Comparison of ENCODE assay signal across 8 mouse cellular contexts in genomic region chr11:59202081-59202995, GRCm38 (mm10). TPM values are rescaled to one million over a fixed set of nuclear protein-coding genes. Genes with fewer than 3 reads are reported as not detected.
DNase-seq lines count a peak whose midpoint lies in the region; ATAC-seq and TF ChIP-seq lines count a peak whose summit lies in the region.

Mrpl55 (plus strand) TSS chr11:59202486.

- H3K4me2 ChIP-seq in embryonic facial prominence, embryonic 14.5 days (ENCODE audit: low read depth, low read length) = peak within 1 kb of the TSS; percentile 95
- H3K4me2 ChIP-seq in kidney, embryonic 14.5 days (replicated peaks; ENCODE audit: low read depth, low read length) = peak within 1 kb of the TSS; percentile 86
- peak within 1 kb of the TSS; percentile 83 for H3K4me2 ChIP-seq in myocyte (ENCODE audit: low read depth)

- H3ac ChIP-seq in myocyte (ENCODE audit: control insufficient read depth, insufficient read length) = no peak within 1 kb of the TSS

- H3K27ac ChIP-seq in embryonic facial prominence, embryonic 14.5 days (replicated peaks; ENCODE audit: low read depth, low read length) = peak within 1 kb of the TSS; percentile 68
- H3K27ac ChIP-seq in kidney, embryonic 14.5 days (ENCODE audit: low read depth, low read length) = peak within 1 kb of the TSS; percentile 60; the same call in 1 of the 2 replicates
- H3K27ac ChIP-seq in liver, adult 2 months (replicated peaks; ENCODE audit: insufficient read depth, low read depth, low read length) = peak within 1 kb of the TSS; percentile 61

- H3K79me2 ChIP-seq in liver, adult 2 months (ENCODE audit: control insufficient read depth, insufficient read depth, low read length) = peaks cover 10% of the 10 kb centered on the region; the same call in 1 of the 2 replicates
- H3K79me2 ChIP-seq in myocyte (ENCODE audit: control insufficient read depth, insufficient read depth) = peaks cover 5% of the 10 kb centered on the region

- TF ChIP-seq CTCF in liver, adult 2 months (IDR thresholded peaks at IDR 0.05; ENCODE audit: low read depth, low read length) = no peak

- no peaks in the 10 kb centered on the region for H3K27me3 ChIP-seq in embryonic facial prominence, embryonic 14.5 days (replicated peaks; ENCODE audit: control insufficient read depth, insufficient read depth, low read length)
- no peaks in the 10 kb centered on the region for H3K27me3 ChIP-seq in kidney, embryonic 14.5 days (ENCODE audit: control insufficient read depth, insufficient read depth, low read length)
- H3K27me3 ChIP-seq in liver, adult 2 months (ENCODE audit: control insufficient read depth, insufficient read depth, low read length) = no peaks in the 10 kb centered on the region
- H3K27me3 ChIP-seq in myocyte (ENCODE audit: control insufficient read depth, insufficient read depth, insufficient read length) = no peaks in the 10 kb centered on the region
- no peaks in the 10 kb centered on the region for H3K27me3 ChIP-seq in splenic B cell, adult 2 months (ENCODE audit: control insufficient read depth, insufficient read depth, low read length, poor library complexity, severe bottlenecking)

- under 1% methylated on average over 62 of the region's 63 CpGs for WGBS in embryonic facial prominence, embryonic 14.5 days
- WGBS in kidney, embryonic 14.5 days = under 1% methylated on average over 63 of the region's 63 CpGs
- WGBS in liver, adult 2 months = under 1% methylated on average over 63 of the region's 63 CpGs

- DNase-seq in 416B (ENCODE audit: low read depth) = peak; percentile 94
- DNase-seq in adrenal gland, postnatal 4 days (ENCODE audit: low spot score in 2 of 2) = peak; percentile 89 to 90
- DNase-seq in embryonic facial prominence, embryonic 14.5 days (ENCODE audit: low spot score) = peak; percentile 97
- peak; percentile 90 for DNase-seq in heart, adult 8-10 months (ENCODE audit: low spot score)
- peak; percentile 90 for DNase-seq in liver, adult 2 months (ENCODE audit: extremely low read depth, low read depth, low spot score)
- peak; percentile 95 for DNase-seq in splenic B cell, adult 2 months (ENCODE audit: low read depth, low spot score)

- H3K36me3 ChIP-seq in embryonic facial prominence, embryonic 14.5 days (ENCODE audit: control insufficient read depth, insufficient read depth, low read length) = peaks cover 28% of the 10 kb centered on the region
- H3K36me3 ChIP-seq in kidney, embryonic 14.5 days (ENCODE audit: control insufficient read depth, insufficient read depth, low read length) = peaks cover 17% of the 10 kb centered on the region
- peaks cover 8% of the 10 kb centered on the region; the same call in 1 of the 2 replicates for H3K36me3 ChIP-seq in liver, adult 2 months (ENCODE audit: control insufficient read depth, insufficient read depth, low read length)
- H3K36me3 ChIP-seq in myocyte (ENCODE audit: control insufficient read depth, insufficient read depth) = peaks cover 4% of the 10 kb centered on the region
- no peaks in the 10 kb centered on the region for H3K36me3 ChIP-seq in splenic B cell, adult 2 months (ENCODE audit: control insufficient read depth, insufficient read depth, low read length, poor library complexity, severe bottlenecking)

- peaks cover 7% of the 10 kb centered on the region; the same call in 1 of the 2 replicates for H3K4me1 ChIP-seq in embryonic facial prominence, embryonic 14.5 days (ENCODE audit: control insufficient read depth, insufficient read depth, low read length)
- 0 out of 2 replicates have a peak, but pooled peaks cover 6% of the 10 kb centered on the region for H3K4me1 ChIP-seq in kidney, embryonic 14.5 days (ENCODE audit: control insufficient read depth, insufficient read depth, low read length)
- H3K4me1 ChIP-seq in liver, adult 2 months (ENCODE audit: control insufficient read depth, insufficient read depth, low read length) = peaks cover 6% of the 10 kb centered on the region

- peak; percentile 94 for ATAC-seq in embryonic facial prominence, embryonic 14.5 days (ENCODE audit: low read depth)
- ATAC-seq in kidney, embryonic 14.5 days (ENCODE audit: low FRiP score, low TSS enrichment) = peak; percentile 95

- H3K9ac ChIP-seq in embryonic facial prominence, embryonic 14.5 days (ENCODE audit: low read depth, low read length) = peak within 1 kb of the TSS; percentile 81
- peak within 1 kb of the TSS; percentile 65 for H3K9ac ChIP-seq in kidney, embryonic 14.5 days (ENCODE audit: low read depth, low read length)
- peak within 1 kb of the TSS; percentile 83 for H3K9ac ChIP-seq in liver, adult 2 months (ENCODE audit: low read depth, low read length)

- no peaks in the 10 kb centered on the region for H3K9me3 ChIP-seq in embryonic facial prominence, embryonic 14.5 days (ENCODE audit: control insufficient read depth, low read length)
- H3K9me3 ChIP-seq in kidney, embryonic 14.5 days (ENCODE audit: control insufficient read depth, low read length) = no peaks in the 10 kb centered on the region

- peak; percentile 61; the same call in 1 of the 2 replicates for TF ChIP-seq POLR2A in liver, adult 2 months (IDR thresholded peaks at IDR 0.05; ENCODE audit: extremely low read depth, insufficient read depth, low read length)
- peak; percentile 63 for TF ChIP-seq POLR2A in myocyte (IDR thresholded peaks at IDR 0.05; ENCODE audit: insufficient read length, low read depth)

- peak within 1 kb of the TSS; percentile 86 for H3K4me3 ChIP-seq in embryonic facial prominence, embryonic 14.5 days (ENCODE audit: low read depth, low read length)
- H3K4me3 ChIP-seq in kidney, embryonic 14.5 days (ENCODE audit: low read length) = peak within 1 kb of the TSS; percentile 53
- peak within 1 kb of the TSS; percentile 94 for H3K4me3 ChIP-seq in liver, adult 2 months (ENCODE audit: insufficient read depth, low read depth, low read length)
- H3K4me3 ChIP-seq in myocyte = peak within 1 kb of the TSS; percentile 69

TF ChIP-seq in myocyte, 11 proteins besides CTCF, POLR2A, EP300 and RAD21:
- TF ChIP-seq TCF3 (IDR thresholded peaks at IDR 0.05; ENCODE audit: insufficient read length, low read depth) = no peak
- TF ChIP-seq POLR2AphosphoS2 (IDR thresholded peaks at IDR 0.05; ENCODE audit: insufficient read length, low read depth) = peak; percentile 64
- no peak for TF ChIP-seq E2F4 (IDR thresholded peaks at IDR 0.05; ENCODE audit: insufficient read depth)
- no peak for TF ChIP-seq CEBPB (IDR thresholded peaks at IDR 0.05; ENCODE audit: insufficient read depth, poor library complexity, severe bottlenecking)
- no peak for TF ChIP-seq REST (IDR thresholded peaks at IDR 0.05; ENCODE audit: insufficient read depth, insufficient read length)
- TF ChIP-seq SRF (IDR thresholded peaks at IDR 0.05; ENCODE audit: control insufficient read depth, insufficient read length, low read depth) = no peak
- no peak for TF ChIP-seq MAX (IDR thresholded peaks at IDR 0.05; ENCODE audit: low read depth)
- TF ChIP-seq MYOG (IDR thresholded peaks at IDR 0.05; ENCODE audit: control insufficient read depth in 1 of 3, insufficient read depth in 1 of 3, insufficient read length in 2 of 3, low read depth in 2 of 3) = no peak
- peak in 1 of 3 experiments; percentile 5 for TF ChIP-seq MYOD1 (IDR thresholded peaks at IDR 0.05; ENCODE audit: control insufficient read depth in 1 of 3, insufficient read length in 2 of 3, low read depth in 2 of 3)
- TF ChIP-seq USF1 (IDR thresholded peaks at IDR 0.05; ENCODE audit: low read depth) = no peak
- TF ChIP-seq TCF12 (IDR thresholded peaks at IDR 0.05; ENCODE audit: insufficient read depth, poor library complexity, severe bottlenecking) = no peak

RNA-seq across cellular contexts. Expression of gene Mrpl55, which starts in this region (rescaled TPM):
- total RNA-seq in adrenal gland, postnatal 4 days (2021) = 10 to 100 TPM; 52.0 to 57.9 TPM
- polyA plus RNA-seq in embryonic facial prominence, embryonic 14.5 days (2014; fragmentation: Nextera tagmentation; extraction: Ambion mirVana) = 81.9 and 89.3 TPM in 2 replicates
- total RNA-seq in heart, adult 8-10 months (2022) = 100 to 1,000 TPM; 100 to 119 (median 114) TPM
- 113 and 128 TPM in 2 replicates for polyA plus RNA-seq in kidney, embryonic 14.5 days (2014; fragmentation: Nextera tagmentation; extraction: Ambion mirVana)
- 25.1 and 28.1 TPM in 2 replicates for total RNA-seq in liver, adult 2 months (2014; rRNA removed)
- 26.2 and 37.7 TPM in 2 replicates for polyA plus RNA-seq in liver, adult 2 months (2012; rRNA removed)
- polyA plus RNA-seq in myocyte (2012; fragmentation: generic; extraction: Trizol) = 36.0 TPM

Comparison
In these comparisons a context has a peak if more than half of its experiments do, and no peak if none do; other contexts are left out.
1. Peak in every context shown above with its lines: DNase-seq, ATAC-seq, H3K4me3 ChIP-seq and H3K27ac ChIP-seq.